Mouse (Mus musculus) embryonic facial prominence, embryonic 14.5 days (tissue): ENCODE results near the gene Muc2. TPM values are rescaled to one million over a fixed set of nuclear protein-coding genes. Genes with fewer than 3 reads are reported as not detected.

Experiments used
- ATAC-seq: fragments of 200-750 bp; cut with Nextera tagmentation; 2 replicates; pipeline ENCODE4 v1.8.0; 2017; ENCODE audit warnings: low read depth, moderate number of reproducible peaks, moderate TSS enrichment
- DNase-seq: peaks from one replicate; pipeline ENCODE4 v3.0.0-alpha.2; 2015; ENCODE audit warnings: low spot score
- H3K27ac ChIP-seq: fragments of 300-500 bp; sonication (generic); replicated peaks from 2 replicates; pipeline ENCODE4 v1.5.1; 2014; ENCODE audit warnings: low read depth, mild to moderate bottlenecking, low read length, moderate library complexity
- H3K27me3 ChIP-seq: fragments of 300-500 bp; sonication (generic); replicated peaks from 2 replicates; pipeline ENCODE4 v1.6.1; 2014; ENCODE audit warnings: low read length; ENCODE audit not compliant: control insufficient read depth, insufficient read depth
- H3K36me3 ChIP-seq: fragments of 300-500 bp; sonication (generic); 2 replicates; pipeline ENCODE4 v1.6.1; 2014; ENCODE audit warnings: low read length, mixed read lengths; ENCODE audit not compliant: control insufficient read depth, insufficient read depth
- H3K4me1 ChIP-seq: fragments of 300-500 bp; sonication (generic); 2 replicates; pipeline ENCODE4 v1.6.1; 2014; ENCODE audit warnings: antibody characterized with exemption, low read length; ENCODE audit not compliant: control insufficient read depth, insufficient read depth
- H3K4me2 ChIP-seq: fragments of 300-500 bp; sonication (generic); 2 replicates; pipeline ENCODE4 v1.6.1; 2014; ENCODE audit warnings: low read depth, mild to moderate bottlenecking, low read length, moderate library complexity, mixed read lengths
- H3K4me3 ChIP-seq: fragments of 300-500 bp; sonication (generic); 2 replicates; pipeline ENCODE4 v1.5.1; 2014; ENCODE audit warnings: low read depth, mild to moderate bottlenecking, low read length
- H3K9ac ChIP-seq: fragments of 300-500 bp; sonication (generic); 2 replicates; pipeline ENCODE4 v1.6.1; 2014; ENCODE audit warnings: low read depth, mild to moderate bottlenecking, low read length, moderate library complexity, mixed read lengths
- H3K9me3 ChIP-seq: fragments of 300-500 bp; sonication (generic); 2 replicates; pipeline ENCODE4 v1.6.1; 2016; ENCODE audit warnings: low read length; ENCODE audit not compliant: control insufficient read depth
- WGBS: fragments of 180-500 bp; shearing (Covaris S2); extraction: QIAGEN DNeasy Blood & Tissue Kit; methylation state at CpG from one replicate; pipeline ENCODE4 v1.1.7; 2014; 5-methylcytosine and 5-hydroxymethylcytosine counted together
- polyA plus RNA-seq: library from polyadenylated mRNA; unstranded; fragments of >200 nt; fragmentation: Nextera tagmentation; extraction: Ambion mirVana; gene quantifications from 2 replicates; pipeline ENCODE4 v1.2.1, GENCODE M21; 2014

The Muc2 gene
- 0.68 and 1.3 TPM in 2 replicates for polyA plus RNA-seq

DNA sequence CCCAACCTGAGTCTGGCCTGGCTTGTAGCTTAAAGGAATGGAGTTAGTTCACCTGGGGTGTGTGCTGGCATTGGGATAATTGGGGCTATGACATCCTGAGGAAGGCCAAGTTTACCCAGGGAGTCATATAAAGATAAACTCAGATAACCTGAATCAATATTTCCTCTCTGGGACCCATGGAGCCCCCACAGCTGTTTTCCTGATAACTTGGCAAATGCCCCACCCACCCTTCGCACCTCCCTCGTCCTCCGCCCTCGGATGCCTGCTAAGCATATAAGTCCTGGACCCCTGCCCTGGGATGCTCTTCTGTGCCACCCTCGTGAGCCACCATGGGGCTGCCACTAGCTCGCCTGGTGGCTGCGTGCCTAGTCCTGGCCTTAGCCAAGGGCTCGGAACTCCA, at the start of gene Muc2:
Gene Muc2 (plus strand): TSS at position 301 of the 400 bp plus-strand sequence.
- Histone ChIP-seq H3K27me3 (no peaks in the 10 kb centered on the region), H3K27ac (no peak within 1 kb of the TSS), H3K4me2 (no peak within 1 kb of the TSS), H3K4me1 (0 out of 2 replicates have a peak, but pooled peaks cover 4% of the 10 kb centered on the region), H3K9me3 (no peaks in the 10 kb centered on the region), H3K4me3 (no peak within 1 kb of the TSS), H3K9ac (no peak within 1 kb of the TSS), H3K36me3 (no peaks in the 10 kb centered on the region)
- WGBS: 87% methylated on average over 8 of the region's 8 CpGs
- ATAC-seq: no peak
- no peak for DNase-seq

- no peaks in the 10 kb centered on the region for H3K9me3 ChIP-seq
- no peak for ATAC-seq
- H3K36me3 ChIP-seq: no peaks in the 10 kb centered on the region
- H3K4me3 ChIP-seq: no peak overlapping the region
- no peak overlapping the region for H3K4me2 ChIP-seq
- H3K27me3 ChIP-seq: no peaks in the 10 kb centered on the region
- 88% methylated on average over 1 of the region's 1 CpGs for WGBS
- H3K27ac ChIP-seq: no peak overlapping the region
- no peaks in the 10 kb centered on the region for H3K4me1 ChIP-seq
- DNase-seq: no peak
- no peak overlapping the region for H3K9ac ChIP-seq
Observed at GRCm38 (mm10) chr7:141642375-141642774, 47.8 kb upstream of the Muc2 start.

GRCm38 (mm10) chr7:141643160-141643559, 47.0 kb upstream of the Muc2 start:
- Histone ChIP-seq H3K27me3 (no peaks in the 10 kb centered on the region), H3K36me3 (no peaks in the 10 kb centered on the region), H3K4me2 (no peak overlapping the region), H3K9me3 (no peaks in the 10 kb centered on the region), H3K4me3 (no peak overlapping the region), H3K27ac (no peak overlapping the region), H3K9ac (no peak overlapping the region), H3K4me1 (no peaks in the 10 kb centered on the region)
- WGBS: 53% methylated on average over 2 of the region's 3 CpGs
- DNase-seq: no peak
- no peak for ATAC-seq

DNA sequence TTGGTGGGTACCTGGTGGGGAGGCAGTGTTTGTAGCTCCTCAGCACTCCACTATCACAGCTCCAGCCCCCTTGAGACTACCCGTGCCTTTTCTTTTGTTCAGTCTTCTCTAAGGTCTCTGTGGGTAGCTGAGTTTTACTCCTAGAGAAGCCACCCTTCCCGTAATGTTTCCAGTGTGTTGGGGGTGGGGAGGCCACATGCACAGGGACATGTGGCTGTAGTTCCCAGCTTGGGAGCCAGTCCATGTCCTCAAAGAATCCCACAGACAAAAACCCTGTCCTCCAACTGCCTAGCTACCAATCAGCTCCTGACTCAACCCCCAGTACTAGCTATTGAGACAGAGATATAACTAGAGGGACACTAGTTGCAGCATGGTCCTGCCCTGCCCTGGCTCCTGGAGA, 43.1 kb upstream of the Muc2 start:
- no peaks in the 10 kb centered on the region for H3K4me1 ChIP-seq
- no peaks in the 10 kb centered on the region for H3K27me3 ChIP-seq
- no peaks in the 10 kb centered on the region for H3K36me3 ChIP-seq
- H3K27ac ChIP-seq: no peak overlapping the region
- no peak for DNase-seq
- no peaks in the 10 kb centered on the region for H3K9me3 ChIP-seq
- 73% methylated on average over 2 of the region's 2 CpGs for WGBS
- H3K4me3 ChIP-seq: no peak overlapping the region
- no peak overlapping the region for H3K4me2 ChIP-seq
- no peak for ATAC-seq
- no peak overlapping the region for H3K9ac ChIP-seq

DNA sequence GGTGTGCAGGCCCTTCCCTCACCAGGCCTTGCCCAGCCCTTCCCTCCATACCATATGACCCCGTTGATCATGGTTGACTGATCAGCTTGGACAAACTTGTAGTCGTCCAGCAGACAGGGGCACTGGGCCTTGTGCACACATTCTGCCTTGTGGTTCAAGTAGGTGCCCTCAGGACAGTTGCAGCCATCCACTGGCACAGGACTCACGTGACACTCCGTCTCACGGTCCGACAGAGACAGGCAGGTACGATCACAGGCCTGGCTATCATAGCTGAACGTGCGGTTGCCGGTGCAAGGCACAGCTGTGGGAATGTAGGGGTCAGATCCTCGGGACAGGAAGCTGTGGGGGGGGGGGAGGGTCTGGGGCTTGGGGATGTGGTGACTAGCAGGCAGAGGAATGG, 42.3 kb upstream of the Muc2 start:
- no peaks in the 10 kb centered on the region for H3K4me1 ChIP-seq
- DNase-seq: no peak
- H3K27me3 ChIP-seq: no peaks in the 10 kb centered on the region
- no peak overlapping the region for H3K9ac ChIP-seq
- H3K36me3 ChIP-seq: no peaks in the 10 kb centered on the region
- no peak overlapping the region for H3K4me2 ChIP-seq
- no peak for ATAC-seq
- no peak overlapping the region for H3K27ac ChIP-seq
- 72% methylated on average over 10 of the region's 11 CpGs for WGBS
- no peak overlapping the region for H3K4me3 ChIP-seq
- no peaks in the 10 kb centered on the region for H3K9me3 ChIP-seq

- H3K27ac ChIP-seq: no peak overlapping the region
- H3K4me1 ChIP-seq: no peaks in the 10 kb centered on the region
- no peak overlapping the region for H3K4me2 ChIP-seq
- 47% methylated on average over 7 of the region's 7 CpGs for WGBS
- ATAC-seq: no peak
- no peak for DNase-seq
- no peak overlapping the region for H3K4me3 ChIP-seq
- no peaks in the 10 kb centered on the region for H3K27me3 ChIP-seq
- no peak overlapping the region for H3K9ac ChIP-seq
- H3K36me3 ChIP-seq: no peaks in the 10 kb centered on the region
- H3K9me3 ChIP-seq: no peaks in the 10 kb centered on the region
Observed at GRCm38 (mm10) chr7:141652191-141652590, 37.9 kb upstream of the Muc2 start.

- Histone ChIP-seq H3K27me3 (no peaks in the 10 kb centered on the region), H3K4me1 (no peaks in the 10 kb centered on the region), H3K36me3 (no peaks in the 10 kb centered on the region), H3K4me3 (no peak overlapping the region), H3K9me3 (no peaks in the 10 kb centered on the region), H3K4me2 (no peak overlapping the region), H3K27ac (no peak overlapping the region), H3K9ac (no peak overlapping the region)
- 0 out of 2 replicates have a peak, but pooled peaks have one; percentile 33 for ATAC-seq
- 73% methylated on average over 1 of the region's 1 CpGs for WGBS
- DNase-seq: peak; percentile 17
Observed at GRCm38 (mm10) chr7:141660346-141660745, 29.8 kb upstream of the Muc2 start.

DNA sequence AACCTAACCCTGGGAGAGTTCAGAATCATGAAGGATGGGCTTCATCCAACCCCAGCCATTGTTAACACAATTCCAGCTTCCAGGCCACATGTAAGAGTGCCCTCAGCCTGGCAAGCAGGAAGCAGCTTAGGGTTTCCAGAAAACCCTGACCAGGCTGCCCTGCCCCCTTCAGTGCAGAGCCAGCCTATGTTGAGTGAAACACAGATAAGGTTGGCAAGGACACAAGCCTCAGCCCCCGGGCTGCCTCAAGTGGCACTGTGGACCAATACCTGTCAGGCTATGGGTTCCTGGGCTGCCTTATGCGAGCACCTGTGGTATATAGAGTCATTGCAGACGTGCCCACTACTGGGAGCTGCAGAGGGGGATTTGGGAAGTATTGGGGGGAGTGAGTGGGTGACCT, 28.7 kb upstream of the Muc2 start:
- H3K9ac ChIP-seq: no peak overlapping the region
- H3K4me1 ChIP-seq: no peaks in the 10 kb centered on the region
- H3K36me3 ChIP-seq: no peaks in the 10 kb centered on the region
- no peaks in the 10 kb centered on the region for H3K27me3 ChIP-seq
- H3K4me2 ChIP-seq: no peak overlapping the region
- DNase-seq (no peak), ATAC-seq (no peak)
- H3K27ac ChIP-seq: no peak overlapping the region
- no peak overlapping the region for H3K4me3 ChIP-seq
- 81% methylated on average over 3 of the region's 3 CpGs for WGBS
- H3K9me3 ChIP-seq: no peaks in the 10 kb centered on the region

DNA sequence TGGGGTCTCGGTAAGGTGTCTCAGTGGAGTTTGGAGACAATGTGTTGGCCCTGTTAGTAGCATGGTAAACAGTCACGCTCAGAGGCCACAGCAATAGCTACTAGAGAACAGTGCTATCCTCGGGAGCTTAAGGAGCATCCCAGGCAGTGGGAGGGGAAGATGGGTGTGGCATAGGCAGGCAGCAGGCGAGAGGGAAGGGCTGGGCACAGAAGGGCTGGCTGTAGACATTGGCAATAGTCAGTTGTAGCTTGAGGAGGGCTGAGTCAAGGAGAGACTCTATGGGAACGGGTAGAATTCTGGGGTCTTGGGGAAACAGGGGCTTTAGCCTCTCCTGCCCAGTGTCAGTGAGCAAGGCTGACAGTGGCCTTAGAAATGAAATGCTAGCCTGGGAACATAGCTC, 27.9 kb upstream of the Muc2 start:
- Histone ChIP-seq H3K4me1 (no peaks in the 10 kb centered on the region), H3K9ac (no peak overlapping the region), H3K4me3 (no peak overlapping the region), H3K4me2 (no peak overlapping the region), H3K27ac (no peak overlapping the region), H3K9me3 (no peaks in the 10 kb centered on the region), H3K36me3 (no peaks in the 10 kb centered on the region), H3K27me3 (no peaks in the 10 kb centered on the region)
- no peak for ATAC-seq
- WGBS: 57% methylated on average over 5 of the region's 5 CpGs
- no peak for DNase-seq
